Mouse (Mus musculus): Measurements from ENCODE around the gene Ccdc159. TPM values are rescaled to one million over a fixed set of nuclear protein-coding genes. Genes with fewer than 3 reads are reported as not detected.

Gene Ccdc159
- total RNA-seq, 2 experiments from 2014 or later = not detected

- no peak for ATAC-seq (replicated peaks; ENCODE audit: poor library complexity, severe bottlenecking)
Observed at GRCm38 (mm10) chr9:21960135-21960534, 32.9 kb downstream of the Ccdc159 start.

- no peak for ATAC-seq (replicated peaks; ENCODE audit: poor library complexity, severe bottlenecking)
Observed at GRCm38 (mm10) chr9:21960558-21961208, 33.4 kb downstream of the Ccdc159 start.

- ATAC-seq (replicated peaks; ENCODE audit: poor library complexity, severe bottlenecking) = peak; percentile 22; the same call in 1 of the 2 replicates
Observed at GRCm38 (mm10) chr9:21961366-21961980, 34.2 kb downstream of the Ccdc159 start.

- ATAC-seq (replicated peaks; ENCODE audit: poor library complexity, severe bottlenecking) = no peak
Observed at GRCm38 (mm10) chr9:21962010-21962409, 34.7 kb downstream of the Ccdc159 start.

GRCm38 (mm10) chr9:21962416-21963059 is 35.3 kb downstream of the Ccdc159 start:
- peak; percentile 92 for ATAC-seq (replicated peaks; ENCODE audit: poor library complexity, severe bottlenecking)

GRCm38 (mm10) chr9:21963417-21963816 is 36.1 kb downstream of the Ccdc159 start, which contains the start of gene Epor:
TSS of gene Epor (minus strand) at chr9:21963506.
- peak; percentile 9; the same call in 1 of the 2 replicates for ATAC-seq (replicated peaks; ENCODE audit: poor library complexity, severe bottlenecking)

GRCm38 (mm10) chr9:21968883-21969282 is 41.6 kb downstream of the Ccdc159 start:
- no peak; the same call in 1 of the 2 replicates for ATAC-seq (replicated peaks; ENCODE audit: poor library complexity, severe bottlenecking)

GRCm38 (mm10) chr9:21969304-21969703 is 42.0 kb downstream of the Ccdc159 start:
- peak; percentile 79 for ATAC-seq (replicated peaks; ENCODE audit: poor library complexity, severe bottlenecking)

- ATAC-seq (replicated peaks; ENCODE audit: poor library complexity, severe bottlenecking) = no peak
Observed at GRCm38 (mm10) chr9:21976626-21977175, 49.4 kb downstream of the Ccdc159 start.

GRCm38 (mm10) chr9:21977331-21977730 is 50.1 kb downstream of the Ccdc159 start:
- ATAC-seq (replicated peaks; ENCODE audit: poor library complexity, severe bottlenecking) = no peak

- ATAC-seq (replicated peaks; ENCODE audit: poor library complexity, severe bottlenecking) = peak; percentile 75
Observed at GRCm38 (mm10) chr9:21977972-21978371, 50.7 kb downstream of the Ccdc159 start.

- no peak for ATAC-seq (replicated peaks; ENCODE audit: poor library complexity, severe bottlenecking)
Observed at GRCm38 (mm10) chr9:21978398-21979128, 51.3 kb downstream of the Ccdc159 start.

GRCm38 (mm10) chr9:21983911-21984310 is 56.6 kb downstream of the Ccdc159 start:
- no peak for ATAC-seq (replicated peaks; ENCODE audit: poor library complexity, severe bottlenecking)

Other genes starting within 250 kb of the Ccdc159 start
- 8.9 and 9.0 TPM in 2 replicates for gene Ldlr, start 204.0 kb upstream of the Ccdc159 start, total RNA-seq (2014; fragmentation: Nextera tagmentation)
- 13.1 and 15.5 TPM in 2 replicates for gene Ldlr, start 204.0 kb upstream of the Ccdc159 start, total RNA-seq (2017)
- gene Spc24, start 167.2 kb upstream of the Ccdc159 start, total RNA-seq (2014; fragmentation: Nextera tagmentation) = 31.4 and 46.5 TPM in 2 replicates
- gene Spc24, start 167.2 kb upstream of the Ccdc159 start, total RNA-seq (2017) = 117 and 138 TPM in 2 replicates
- 1.5 and 2.1 TPM in 2 replicates for gene Kank2, start 128.7 kb upstream of the Ccdc159 start, total RNA-seq (2014; fragmentation: Nextera tagmentation)
- gene Kank2, start 128.7 kb upstream of the Ccdc159 start, total RNA-seq (2017) = 0.78 and 1.6 TPM in 2 replicates
- 1.5 and 3.0 TPM in 2 replicates for gene Angptl8, start 92.0 kb upstream of the Ccdc159 start, total RNA-seq (2014; fragmentation: Nextera tagmentation)
- gene Angptl8, start 92.0 kb upstream of the Ccdc159 start, total RNA-seq (2017) = 1.4 TPM in 1 of 2 replicates, not detected in the other
- 4.2 TPM in 2 replicates for gene Dock6, start 74.8 kb upstream of the Ccdc159 start, total RNA-seq (2014; fragmentation: Nextera tagmentation)
- gene Dock6, start 74.8 kb upstream of the Ccdc159 start, total RNA-seq (2017) = 0.52 and 5.6 TPM in 2 replicates
- gene Rab3d, start 9.3 kb upstream of the Ccdc159 start, total RNA-seq (2014; fragmentation: Nextera tagmentation) = 22.5 and 33.1 TPM in 2 replicates
- gene Rab3d, start 9.3 kb upstream of the Ccdc159 start, total RNA-seq (2017) = 44.0 and 51.7 TPM in 2 replicates
- gene Tmem205, start 85 bp downstream of the Ccdc159 start, total RNA-seq (2014; fragmentation: Nextera tagmentation) = 40.4 and 75.8 TPM in 2 replicates
- gene Tmem205, start 85 bp downstream of the Ccdc159 start, total RNA-seq (2017) = 21.1 and 33.3 TPM in 2 replicates
- gene Plppr2, start 9.6 kb downstream of the Ccdc159 start, total RNA-seq (2014; fragmentation: Nextera tagmentation) = 0.58 and 1.4 TPM in 2 replicates
- gene Plppr2, start 9.6 kb downstream of the Ccdc159 start, total RNA-seq (2017) = not detected in 2 replicates
- gene Swsap1, start 28.3 kb downstream of the Ccdc159 start, total RNA-seq (2014; fragmentation: Nextera tagmentation) = 7.8 and 9.9 TPM in 2 replicates
- 7.6 and 8.2 TPM in 2 replicates for gene Swsap1, start 28.3 kb downstream of the Ccdc159 start, total RNA-seq (2017)
- 0.21 and 0.41 TPM in 2 replicates for gene Epor, start 36.0 kb downstream of the Ccdc159 start, total RNA-seq (2014; fragmentation: Nextera tagmentation)
- gene Epor, start 36.0 kb downstream of the Ccdc159 start, total RNA-seq (2017) = 0.77 TPM in 1 of 2 replicates, not detected in the other
- not detected in 2 replicates for gene Rgl3, start 62.0 kb downstream of the Ccdc159 start, total RNA-seq (2014; fragmentation: Nextera tagmentation)
- gene Rgl3, start 62.0 kb downstream of the Ccdc159 start, total RNA-seq (2017) = not detected in 2 replicates
- not detected in 2 replicates for gene Ccdc151, start 75.2 kb downstream of the Ccdc159 start, total RNA-seq (2014; fragmentation: Nextera tagmentation)
- gene Ccdc151, start 75.2 kb downstream of the Ccdc159 start, total RNA-seq (2017) = not detected in 2 replicates
- 61.4 and 68.4 TPM in 2 replicates for gene Prkcsh, start 75.3 kb downstream of the Ccdc159 start, total RNA-seq (2014; fragmentation: Nextera tagmentation)
- 127 and 144 TPM in 2 replicates for gene Prkcsh, start 75.3 kb downstream of the Ccdc159 start, total RNA-seq (2017)
- not detected in 2 replicates for gene Elavl3, start 124.6 kb downstream of the Ccdc159 start, total RNA-seq (2014; fragmentation: Nextera tagmentation)
- gene Elavl3, start 124.6 kb downstream of the Ccdc159 start, total RNA-seq (2017) = 0.31 TPM in 1 of 2 replicates, not detected in the other
- not detected in 2 replicates for gene Gm49318, start 143.8 kb downstream of the Ccdc159 start, total RNA-seq (2014; fragmentation: Nextera tagmentation)
- gene Gm49318, start 143.8 kb downstream of the Ccdc159 start, total RNA-seq (2017) = not detected in 2 replicates
- 6.2 and 8.7 TPM in 2 replicates for gene Zfp653, start 143.9 kb downstream of the Ccdc159 start, total RNA-seq (2014; fragmentation: Nextera tagmentation)
- gene Zfp653, start 143.9 kb downstream of the Ccdc159 start, total RNA-seq (2017) = 5.8 and 9.3 TPM in 2 replicates
- gene Ecsit, start 158.0 kb downstream of the Ccdc159 start, total RNA-seq (2014; fragmentation: Nextera tagmentation) = 21.1 and 29.5 TPM in 2 replicates
- gene Ecsit, start 158.0 kb downstream of the Ccdc159 start, total RNA-seq (2017) = 28.2 and 30.3 TPM in 2 replicates
- not detected in 2 replicates for gene Cnn1, start 171.7 kb downstream of the Ccdc159 start, total RNA-seq (2014; fragmentation: Nextera tagmentation)
- gene Cnn1, start 171.7 kb downstream of the Ccdc159 start, total RNA-seq (2017) = not detected in 2 replicates
- gene Elof1, start 189.7 kb downstream of the Ccdc159 start, total RNA-seq (2014; fragmentation: Nextera tagmentation) = 93.9 and 132 TPM in 2 replicates
- 47.3 and 56.3 TPM in 2 replicates for gene Elof1, start 189.7 kb downstream of the Ccdc159 start, total RNA-seq (2017)
- 3.9 and 4.7 TPM in 2 replicates for gene Acp5, start 208.2 kb downstream of the Ccdc159 start, total RNA-seq (2014; fragmentation: Nextera tagmentation)
- 1.6 and 4.6 TPM in 2 replicates for gene Acp5, start 208.2 kb downstream of the Ccdc159 start, total RNA-seq (2017)
- 17.3 and 28.7 TPM in 2 replicates for gene Pigyl, start 229.4 kb downstream of the Ccdc159 start, total RNA-seq (2014; fragmentation: Nextera tagmentation)
- 26.6 and 29.3 TPM in 2 replicates for gene Pigyl, start 229.4 kb downstream of the Ccdc159 start, total RNA-seq (2017)

Data from granulocyte monocyte progenitor cell, adult 5-6 weeks (primary cell).